Mouse (Mus musculus): ENCODE measurements around the gene Fgr. TPM values are rescaled to one million over a fixed set of nuclear protein-coding genes. Genes with fewer than 3 reads are reported as not detected.

Fgr gene
- polyA plus RNA-seq, 1 experiment from 2014 or later: 0.36 TPM

DNA sequence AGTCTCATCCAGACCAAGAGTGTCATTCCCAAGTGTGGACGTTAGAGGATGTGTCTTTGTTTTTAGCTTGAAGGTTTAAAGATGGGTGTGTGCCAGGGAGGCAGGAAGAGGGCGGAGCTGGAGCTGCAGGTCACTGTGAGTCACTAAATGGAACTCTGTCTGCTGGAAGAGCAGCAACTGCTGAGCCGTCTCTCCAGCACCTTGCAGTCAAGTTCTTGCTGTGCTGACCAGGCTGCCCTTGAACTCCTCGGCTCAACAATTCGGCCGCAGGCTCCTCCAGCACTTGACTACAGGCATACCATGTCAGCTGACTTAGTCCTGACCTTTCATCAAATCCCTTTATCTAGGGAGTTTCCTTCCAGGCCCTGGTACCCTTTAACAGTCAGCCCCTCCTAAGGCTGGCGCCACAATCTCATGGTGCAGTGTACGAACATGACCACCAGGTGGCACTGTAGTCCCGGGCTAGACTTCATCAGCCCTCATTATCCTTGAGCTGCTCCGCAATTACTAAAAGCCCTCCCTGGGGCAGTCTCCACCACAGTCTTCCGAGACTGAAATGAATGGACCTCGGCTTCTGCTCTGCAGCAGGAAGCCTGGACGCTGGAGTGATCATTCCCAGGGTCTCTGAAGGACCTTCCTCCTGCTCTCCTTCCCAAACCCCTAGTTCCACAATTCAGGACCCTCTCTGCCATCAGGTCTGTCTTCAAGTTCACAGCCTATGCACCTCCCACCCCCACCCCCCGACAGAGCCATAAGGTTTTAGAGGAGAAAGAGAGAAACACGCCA lies 28.4 kb upstream of the Fgr start:
- Histone ChIP-seq H3K27me3 (ENCODE audit: insufficient read depth, poor library complexity, severe bottlenecking) (peaks cover 9% of the 10 kb centered on the region), H3K9me3 (no peaks in the 10 kb centered on the region), H3K27ac (peak overlapping the region; percentile 93), H3K36me3 (no peaks in the 10 kb centered on the region), H3K4me1 (peaks cover 62% of the 10 kb centered on the region), H3K4me3 (peak overlapping the region; percentile 46)
- peak; percentile 93 for DNase-seq (ENCODE audit: low spot score)
- WGBS: 4% methylated on average over 15 of the region's 15 CpGs

DNA sequence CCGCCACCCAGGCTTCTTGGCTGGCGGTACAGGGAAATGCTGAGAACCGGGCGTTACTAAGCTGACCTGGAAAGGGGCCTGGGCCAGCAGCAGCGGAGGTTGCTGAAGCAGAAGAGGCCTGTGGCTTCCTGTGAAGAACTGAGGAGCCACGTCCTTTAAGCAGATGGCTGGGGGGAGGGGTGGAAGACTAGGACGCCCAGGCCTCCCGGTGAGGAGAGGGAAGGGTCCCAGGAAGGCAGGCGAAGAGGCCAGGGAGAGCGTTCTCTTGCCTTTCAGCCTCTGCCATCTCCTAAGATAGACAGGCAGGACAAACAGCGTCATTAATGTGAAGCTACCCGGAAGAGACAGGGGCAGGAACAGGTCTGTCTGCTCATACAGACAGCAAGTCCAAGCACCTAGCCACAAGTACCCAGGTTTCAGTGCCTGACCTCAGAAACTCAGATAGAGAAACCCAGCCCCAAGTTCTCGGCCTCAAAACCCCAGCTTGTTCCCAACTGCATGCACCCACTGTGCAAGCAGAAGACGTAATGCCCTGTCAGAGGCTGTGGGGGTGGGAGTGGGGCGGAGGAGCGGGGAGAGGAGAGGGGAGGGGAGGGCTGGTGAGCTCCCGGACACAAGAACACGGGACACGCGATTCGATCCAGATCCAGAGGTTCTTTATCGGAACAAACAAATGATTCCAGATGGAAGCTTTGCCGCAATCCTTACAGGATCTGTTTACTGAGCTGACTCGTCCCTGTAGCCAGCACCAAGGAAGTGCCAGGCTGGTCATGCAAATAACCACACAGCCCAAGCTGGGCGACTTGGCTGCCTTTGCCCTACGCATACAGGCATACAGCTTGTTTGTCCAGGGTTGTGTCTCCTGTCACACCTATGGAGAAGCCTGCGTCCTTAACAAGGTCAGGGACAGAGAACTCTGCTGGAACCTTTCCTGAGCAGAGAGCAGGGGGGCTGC lies 27.6 kb upstream of the Fgr start:
- Histone ChIP-seq H3K4me1 (peaks cover 64% of the 10 kb centered on the region), H3K27ac (peak overlapping the region; percentile 93), H3K36me3 (no peaks in the 10 kb centered on the region), H3K9me3 (no peaks in the 10 kb centered on the region), H3K27me3 (ENCODE audit: insufficient read depth, poor library complexity, severe bottlenecking) (0 out of 2 replicates have a peak, but pooled peaks cover under 1% of the 10 kb centered on the region), H3K4me3 (peak overlapping the region; percentile 46)
- WGBS: 12% methylated on average over 27 of the region's 27 CpGs
- no peak for DNase-seq (ENCODE audit: low spot score)

DNA sequence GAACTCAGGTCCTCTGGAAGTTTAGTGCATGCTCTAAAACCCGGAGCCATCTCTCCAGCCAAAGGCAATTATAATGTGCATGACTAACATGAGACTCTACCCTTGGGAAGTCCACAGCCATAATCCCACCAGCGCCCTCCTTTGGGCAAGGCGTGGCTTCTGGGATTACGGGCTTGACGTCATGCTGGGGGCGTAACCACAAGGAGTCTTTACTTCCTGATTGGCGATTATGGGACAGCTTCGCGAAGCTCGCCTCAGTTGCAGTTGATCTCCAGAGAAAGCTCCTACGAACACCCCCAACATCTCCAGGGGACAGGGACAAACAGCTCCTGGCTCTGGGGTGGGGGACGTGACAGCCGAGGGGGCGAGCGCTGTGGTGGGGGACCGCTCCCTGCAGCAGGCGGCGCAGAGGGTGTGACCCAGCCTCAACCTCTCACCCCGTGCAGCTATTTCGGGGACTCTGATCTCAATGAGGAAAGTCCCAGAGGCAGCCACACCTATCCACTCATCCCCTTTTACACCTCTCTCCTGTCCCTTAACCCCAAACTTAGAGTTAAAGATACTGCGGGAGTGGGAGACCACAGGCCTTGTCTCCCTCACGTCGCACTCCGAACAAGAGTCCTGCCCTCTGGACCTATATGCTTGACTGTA lies 23.9 kb upstream of the Fgr start:
- 16% methylated on average over 24 of the region's 24 CpGs for WGBS
- Histone ChIP-seq H3K27ac (peak overlapping the region; percentile 82), H3K4me3 (peak overlapping the region; percentile 48), H3K4me1 (peaks cover 53% of the 10 kb centered on the region), H3K36me3 (no peaks in the 10 kb centered on the region), H3K9me3 (no peaks in the 10 kb centered on the region), H3K27me3 (ENCODE audit: insufficient read depth, poor library complexity, severe bottlenecking) (no peaks in the 10 kb centered on the region)
- DNase-seq (ENCODE audit: low spot score): peak; percentile 87

DNA sequence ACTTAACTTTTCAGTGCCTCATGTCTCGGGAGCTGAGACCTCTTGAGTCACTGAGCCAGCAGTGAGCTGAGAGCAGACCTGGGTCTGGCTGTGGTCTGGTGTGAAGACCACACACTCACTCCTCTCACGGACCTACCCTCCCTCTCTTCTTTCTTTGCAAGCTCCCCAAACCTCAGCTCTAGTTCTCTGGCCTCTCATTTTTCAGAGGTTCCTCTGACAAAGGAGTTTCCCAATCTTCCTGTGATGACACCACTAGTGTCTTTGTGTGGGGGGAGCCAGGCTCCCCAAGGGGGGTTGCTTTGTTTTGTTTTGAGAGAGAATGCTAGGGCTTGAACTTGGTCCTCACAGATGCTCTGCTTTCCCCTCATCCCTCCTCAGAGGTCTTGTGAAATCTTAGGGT lies 22.9 kb upstream of the Fgr start:
- no peak for DNase-seq (ENCODE audit: low spot score)
- Histone ChIP-seq H3K36me3 (no peaks in the 10 kb centered on the region), H3K27ac (peak overlapping the region; percentile 82), H3K27me3 (ENCODE audit: insufficient read depth, poor library complexity, severe bottlenecking) (no peaks in the 10 kb centered on the region), H3K4me3 (no peak overlapping the region), H3K9me3 (no peaks in the 10 kb centered on the region), H3K4me1 (peaks cover 53% of the 10 kb centered on the region)
- WGBS: 36% methylated on average over 2 of the region's 2 CpGs

DNA sequence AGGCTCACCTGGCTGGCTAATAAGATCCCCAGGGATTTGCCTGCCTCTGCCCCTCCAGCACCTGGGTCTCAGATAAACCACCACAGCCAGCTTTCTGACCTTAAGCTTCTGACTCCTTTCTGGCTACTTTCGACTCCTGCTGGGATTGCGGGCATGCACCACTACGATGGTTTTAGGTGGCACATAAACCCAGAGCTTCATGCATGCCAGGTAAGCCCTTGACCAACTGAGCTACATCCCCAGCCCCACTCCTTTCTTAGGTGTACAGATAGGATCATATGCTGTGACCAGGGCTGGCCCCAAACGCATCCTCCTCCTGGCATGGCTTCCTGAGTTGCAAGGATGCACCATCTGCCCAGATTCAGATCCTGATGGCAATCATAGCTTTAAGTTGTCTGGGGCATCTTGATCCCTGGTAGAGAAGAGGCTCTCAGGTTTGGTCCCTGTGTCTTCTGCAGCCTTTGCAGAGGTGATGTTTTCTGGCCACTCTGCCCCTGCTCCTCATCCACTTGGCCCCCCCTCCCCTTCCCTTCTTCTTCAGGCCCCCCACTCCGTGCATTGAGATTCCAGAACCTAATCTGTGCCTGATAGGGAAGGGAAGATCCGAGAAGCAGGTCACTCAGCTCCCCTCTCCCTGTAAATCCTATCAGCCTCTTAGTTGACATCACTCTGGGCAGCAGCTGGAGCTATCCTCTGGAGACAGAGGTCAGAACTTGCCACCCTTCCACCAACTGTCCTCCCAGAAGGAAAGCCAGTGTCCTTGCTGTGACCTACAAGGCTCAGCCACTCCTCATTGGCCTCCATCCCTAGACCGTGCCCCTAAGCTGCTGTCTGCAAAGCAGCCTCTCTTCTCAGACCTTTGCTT lies 19.1 kb upstream of the Fgr start:
- Histone ChIP-seq H3K9me3 (no peaks in the 10 kb centered on the region), H3K27ac (peak overlapping the region; percentile 80), H3K4me1 (peaks cover 53% of the 10 kb centered on the region), H3K27me3 (ENCODE audit: insufficient read depth, poor library complexity, severe bottlenecking) (no peaks in the 10 kb centered on the region), H3K4me3 (no peak overlapping the region), H3K36me3 (no peaks in the 10 kb centered on the region)
- DNase-seq (ENCODE audit: low spot score): no peak
- WGBS: 50% methylated on average over 7 of the region's 7 CpGs

DNA sequence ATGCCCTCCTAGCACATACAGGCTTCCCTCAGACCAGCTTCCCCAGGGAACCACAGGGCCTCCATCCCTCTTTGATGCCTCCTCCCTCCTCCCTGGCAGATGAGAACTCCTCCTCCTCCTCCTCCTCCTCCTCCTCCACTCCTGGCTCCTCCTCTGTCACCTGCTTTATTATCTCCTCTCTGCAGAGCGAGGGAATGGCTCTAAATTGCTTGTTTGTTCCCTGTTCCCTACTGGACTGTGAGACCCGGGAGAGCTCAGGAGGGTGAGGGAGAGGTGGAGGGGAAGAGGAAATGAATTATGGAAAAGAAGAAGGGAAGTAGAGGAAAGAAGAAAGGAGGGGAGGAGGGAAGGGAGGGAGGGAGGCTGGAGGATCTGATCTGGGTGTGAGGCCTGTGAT lies 18.5 kb upstream of the Fgr start:
- no peaks in the 10 kb centered on the region for H3K9me3 ChIP-seq
- no peak overlapping the region for H3K4me3 ChIP-seq
- no peaks in the 10 kb centered on the region for H3K27me3 ChIP-seq (ENCODE audit: insufficient read depth, poor library complexity, severe bottlenecking)
- no peaks in the 10 kb centered on the region for H3K36me3 ChIP-seq
- WGBS: 18% methylated on average over 2 of the region's 2 CpGs
- peak overlapping the region; percentile 80 for H3K27ac ChIP-seq
- DNase-seq (ENCODE audit: low spot score): no peak
- peaks cover 53% of the 10 kb centered on the region for H3K4me1 ChIP-seq

DNA sequence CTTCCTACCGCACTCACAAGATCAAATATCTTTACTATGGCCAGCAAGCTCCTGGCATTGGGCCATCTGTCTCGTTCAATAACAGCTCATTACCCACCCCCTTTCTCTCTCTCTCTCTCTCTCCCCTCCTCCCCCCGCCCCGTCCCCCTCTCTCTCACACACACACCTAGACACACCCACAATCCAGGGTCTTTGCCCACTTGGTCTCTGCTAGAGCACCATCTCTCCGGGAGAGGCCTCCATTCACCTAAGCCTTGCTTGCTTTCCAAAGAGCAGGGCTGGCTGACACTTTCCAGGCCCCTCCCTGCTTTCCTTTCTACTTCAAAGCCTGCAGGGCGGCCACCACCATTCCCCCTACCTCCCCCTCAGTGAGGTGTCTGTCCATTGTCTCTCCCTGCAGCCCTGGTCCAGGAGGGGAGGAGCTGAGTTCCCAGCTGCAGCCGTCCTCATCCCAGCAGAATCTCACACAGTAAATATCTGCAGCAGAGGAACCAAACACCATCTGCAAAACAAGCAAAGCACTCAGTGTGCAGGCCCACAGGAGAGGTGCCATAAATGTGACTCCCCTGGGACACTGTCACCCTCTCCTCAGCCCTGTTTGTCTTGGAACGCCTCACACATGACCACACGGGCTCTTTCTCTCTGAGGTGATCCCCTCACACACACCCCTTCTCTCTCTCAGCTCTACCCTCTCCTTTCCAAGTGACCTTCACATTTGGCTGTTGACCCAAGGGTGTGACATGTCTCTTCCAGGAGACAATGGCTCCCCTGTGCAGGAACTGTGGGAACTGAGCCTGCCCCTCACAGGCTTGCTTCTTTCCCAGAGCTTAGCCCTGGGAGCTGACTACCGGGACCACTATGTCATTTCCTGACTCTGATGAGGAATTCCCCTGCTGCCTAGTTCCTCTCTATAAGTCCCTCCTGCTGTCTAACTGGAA lies 14.9 kb upstream of the Fgr start:
- Histone ChIP-seq H3K4me1 (peaks cover 69% of the 10 kb centered on the region), H3K4me3 (peak overlapping the region; percentile 29), H3K9me3 (no peaks in the 10 kb centered on the region), H3K27ac (peak overlapping the region; percentile 89), H3K36me3 (no peaks in the 10 kb centered on the region), H3K27me3 (ENCODE audit: insufficient read depth, poor library complexity, severe bottlenecking) (no peaks in the 10 kb centered on the region)
- no peak for DNase-seq (ENCODE audit: low spot score)
- 5% methylated on average over 10 of the region's 10 CpGs for WGBS

DNA sequence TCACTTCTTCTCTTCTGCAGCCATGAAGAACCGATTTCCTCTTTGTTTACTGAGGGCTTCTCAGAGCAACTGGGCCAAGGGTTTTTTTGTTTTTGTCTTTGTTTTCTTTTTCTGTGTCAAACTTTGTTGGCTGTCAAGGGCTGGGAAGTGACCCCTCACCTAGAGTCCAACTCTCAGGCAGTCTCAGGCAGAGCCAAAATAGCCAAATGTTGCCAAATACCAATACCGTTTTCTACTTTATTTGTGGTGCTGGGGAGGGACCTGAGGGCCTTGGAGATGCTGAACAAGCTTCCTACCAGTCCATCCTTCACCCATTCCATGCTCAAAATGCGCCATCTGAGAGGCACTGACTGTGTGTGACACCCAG lies 14.2 kb upstream of the Fgr start:
- WGBS: 51% methylated on average over 3 of the region's 3 CpGs
- H3K36me3 ChIP-seq: no peaks in the 10 kb centered on the region
- no peaks in the 10 kb centered on the region for H3K9me3 ChIP-seq
- no peak overlapping the region for H3K4me3 ChIP-seq
- H3K27ac ChIP-seq: peak overlapping the region; percentile 89
- H3K4me1 ChIP-seq: peaks cover 69% of the 10 kb centered on the region
- no peaks in the 10 kb centered on the region for H3K27me3 ChIP-seq (ENCODE audit: insufficient read depth, poor library complexity, severe bottlenecking)
- no peak for DNase-seq (ENCODE audit: low spot score)

DNA sequence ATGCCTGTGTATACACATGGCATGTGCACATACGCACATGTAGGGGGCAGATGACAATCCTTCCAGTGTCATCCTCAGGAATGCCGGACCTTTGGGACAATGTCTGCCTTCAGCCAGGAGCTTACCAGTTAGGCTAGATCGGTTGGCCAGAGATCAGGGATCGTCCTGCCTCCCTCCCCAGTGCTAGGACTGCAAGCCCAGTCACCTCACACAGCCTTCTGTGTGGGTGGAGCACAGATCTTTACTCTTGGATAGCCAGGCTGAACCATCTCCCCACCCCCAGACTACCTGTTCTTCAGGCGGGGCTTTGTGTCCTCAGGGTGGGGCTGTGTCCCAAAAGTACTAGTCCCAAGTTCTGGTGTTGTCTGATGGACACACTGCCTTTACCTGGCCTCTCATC lies 13.6 kb upstream of the Fgr start:
- Histone ChIP-seq H3K4me1 (peaks cover 65% of the 10 kb centered on the region), H3K27ac (peak overlapping the region; percentile 89)

DNA sequence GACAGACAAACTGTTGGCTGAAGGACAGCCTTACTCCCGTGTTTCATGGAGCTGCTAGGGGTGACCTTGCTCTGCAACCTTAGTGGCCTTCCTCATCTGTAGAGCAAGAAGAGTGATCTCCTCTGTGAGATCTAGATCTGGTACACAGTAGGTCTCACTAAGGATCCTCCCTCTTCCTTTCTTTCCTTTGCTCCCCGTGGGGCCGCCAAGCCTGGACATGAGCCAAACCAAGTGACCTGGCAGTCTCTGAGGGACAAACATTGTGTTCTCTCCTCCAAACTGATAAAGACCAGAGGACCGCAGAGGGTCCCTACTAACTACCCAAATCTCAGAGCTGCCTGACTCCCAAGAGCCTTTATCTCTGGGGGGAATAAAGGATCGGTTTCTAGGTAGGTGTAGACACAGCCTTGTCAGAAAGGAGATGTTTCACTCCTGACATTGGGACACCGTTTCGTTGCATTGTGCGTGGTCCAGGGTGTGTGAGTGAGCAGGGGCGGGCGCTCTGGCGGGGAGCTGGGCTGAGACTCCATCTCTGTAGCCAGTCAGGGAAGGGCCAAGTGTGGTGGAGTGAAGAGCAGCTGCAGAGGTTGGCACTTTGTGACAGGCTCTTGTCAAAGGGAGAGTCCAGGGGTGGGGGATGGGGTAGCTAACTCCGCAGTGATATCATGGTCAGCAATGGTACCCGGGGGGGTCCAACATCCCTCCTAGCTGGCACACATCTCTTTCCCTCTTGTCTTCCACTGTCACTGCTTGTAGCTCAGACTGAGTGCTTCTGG lies 12.8 kb upstream of the Fgr start:
- no peaks in the 10 kb centered on the region for H3K36me3 ChIP-seq
- no peaks in the 10 kb centered on the region for H3K27me3 ChIP-seq (ENCODE audit: insufficient read depth, poor library complexity, severe bottlenecking)
- no peak for DNase-seq (ENCODE audit: low spot score)
- peaks cover 58% of the 10 kb centered on the region for H3K4me1 ChIP-seq
- no peak overlapping the region for H3K4me3 ChIP-seq
- 23% methylated on average over 13 of the region's 13 CpGs for WGBS
- no peaks in the 10 kb centered on the region for H3K9me3 ChIP-seq
- peak overlapping the region; percentile 89 for H3K27ac ChIP-seq

More for the DNA sequence above, 13.6 kb upstream of the Fgr start:
- Histone ChIP-seq H3K27me3 (ENCODE audit: insufficient read depth, poor library complexity, severe bottlenecking) (no peaks in the 10 kb centered on the region), H3K9me3 (no peaks in the 10 kb centered on the region), H3K4me3 (no peak overlapping the region), H3K36me3 (no peaks in the 10 kb centered on the region)
- 52% methylated on average over 5 of the region's 5 CpGs for WGBS
- no peak for DNase-seq (ENCODE audit: low spot score)

DNA sequence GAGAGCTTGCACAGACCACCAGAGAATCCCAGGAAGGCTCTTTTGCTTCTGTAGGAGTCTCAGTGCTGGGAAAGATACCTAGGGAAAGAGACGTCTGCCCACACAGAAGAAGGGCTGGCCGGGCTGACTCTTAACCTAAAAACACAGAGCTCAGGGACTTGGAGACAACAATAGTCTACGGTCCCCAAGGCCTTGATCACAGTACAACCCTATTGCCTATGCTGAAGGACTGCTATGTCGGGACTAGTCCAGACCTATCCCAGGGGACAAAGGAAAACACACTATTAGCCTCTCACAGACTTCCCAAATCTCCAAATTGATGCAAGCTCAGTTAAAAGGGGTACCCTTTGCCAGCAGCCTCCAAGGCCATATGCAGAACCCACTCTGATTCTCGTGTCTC lies 12.0 kb upstream of the Fgr start:
- no peaks in the 10 kb centered on the region for H3K9me3 ChIP-seq
- peaks cover 50% of the 10 kb centered on the region for H3K4me1 ChIP-seq
- WGBS: 75% methylated on average over 5 of the region's 5 CpGs
- H3K27me3 ChIP-seq (ENCODE audit: insufficient read depth, poor library complexity, severe bottlenecking): no peaks in the 10 kb centered on the region
- no peak for DNase-seq (ENCODE audit: low spot score)
- no peak overlapping the region for H3K4me3 ChIP-seq
- H3K36me3 ChIP-seq: no peaks in the 10 kb centered on the region
- peak overlapping the region; percentile 89; the same call in 1 of the 2 replicates for H3K27ac ChIP-seq

All from heart, embryonic 10.5 days (tissue).